Comparison of ENCODE assay signal across 19 mouse cellular contexts in genomic region chr4:56855935-56856334, GRCm38 (mm10). TPM values are rescaled to one million over a fixed set of nuclear protein-coding genes. Genes with fewer than 3 reads are reported as not detected.
DNase-seq lines count a peak whose midpoint lies in the region; ATAC-seq and TF ChIP-seq lines count a peak whose summit lies in the region.
"Had no signal": no experiment of that assay in that cellular context is flagged by ENCODE, and none has a peak within 500 bp of the region (broad histone marks: within the 10 kb centered on the region; RNA-seq: fewer than 3 reads in every experiment).

No protein-coding gene starts in this region.

- peak overlapping the region; percentile 24; the same call in 1 of the 2 replicates for H3K27ac ChIP-seq in gastrocnemius, adult 2 months
- H3K27ac ChIP-seq in neural tube, embryonic 13.5 days (replicated peaks), result no peak overlapping the region
- H3K27ac ChIP-seq in neural tube, embryonic 14.5 days (ENCODE audit: low read depth, low read length), result no peak overlapping the region
- H3K27ac ChIP-seq: embryonic facial prominence, embryonic 12.5 days; forebrain, embryonic 13.5 days; heart, embryonic 15.5 days; hindbrain, postnatal 0 days had no signal

- no peak overlapping the region for H3K4me3 ChIP-seq in gastrocnemius, adult 2 months
- H3K4me3 ChIP-seq in neural tube, embryonic 13.5 days, result no peak overlapping the region
- H3K4me3 ChIP-seq in neural tube, embryonic 14.5 days (ENCODE audit: low read depth, low read length), result no peak overlapping the region
- H3K4me3 ChIP-seq: embryonic facial prominence, embryonic 12.5 days; forebrain, embryonic 13.5 days; heart, embryonic 15.5 days had no signal

- no peak for DNase-seq in gastrocnemius, adult 2 months
- no peak for DNase-seq in gastrocnemius, postnatal 14 days
- no peak for DNase-seq in neural tube, embryonic 10.5 days (ENCODE audit: extremely low spot score, low spot score)
- no peak for DNase-seq in heart, adult 9 months (ENCODE audit: low spot score in 2 of 2)
- DNase-seq: adrenal gland, postnatal 10 days; cerebellum, adult 11 months; cerebellum, adult 8-10 months; cerebellum, postnatal 14 days; embryo, embryonic 11 days; heart, adult 18-20 months; heart, postnatal 14 days had no signal

- H3K27me3 ChIP-seq in neural tube, embryonic 13.5 days, result no peaks in the 10 kb centered on the region
- H3K27me3 ChIP-seq in neural tube, embryonic 14.5 days (ENCODE audit: control insufficient read depth, insufficient read depth, low read length), result no peaks in the 10 kb centered on the region
- H3K27me3 ChIP-seq: CH12.LX; embryonic facial prominence, embryonic 12.5 days; forebrain, embryonic 13.5 days; heart, embryonic 15.5 days had no signal

- no peak for TF ChIP-seq CTCF in gastrocnemius, adult 2 months (IDR thresholded peaks at IDR 0.05)

- ATAC-seq in neural tube, embryonic 13.5 days (ENCODE audit: low read depth), result peak; percentile 37; the same call in 1 of the 2 replicates
- ATAC-seq in neural tube, embryonic 14.5 days (ENCODE audit: low read depth), result peak; percentile 58; the same call in 1 of the 2 replicates
- ATAC-seq: forebrain, embryonic 13.5 days; hindbrain, postnatal 0 days had no signal

- no peak overlapping the region for H3K4me2 ChIP-seq in neural tube, embryonic 13.5 days
- no peak overlapping the region for H3K4me2 ChIP-seq in neural tube, embryonic 14.5 days (ENCODE audit: low read depth, low read length)
- H3K4me2 ChIP-seq: embryonic facial prominence, embryonic 12.5 days; forebrain, embryonic 13.5 days; heart, embryonic 11.5 days; heart, embryonic 15.5 days had no signal

- 86% methylated on average over 5 of the region's 5 CpGs for WGBS in neural tube, embryonic 13.5 days
- 88% methylated on average over 5 of the region's 5 CpGs for WGBS in neural tube, embryonic 14.5 days

- no peak overlapping the region for H3K9ac ChIP-seq in neural tube, embryonic 13.5 days
- H3K9ac ChIP-seq in neural tube, embryonic 14.5 days (replicated peaks; ENCODE audit: low read depth, low read length), result no peak overlapping the region
- H3K9ac ChIP-seq: embryonic facial prominence, embryonic 12.5 days; forebrain, embryonic 13.5 days; heart, embryonic 15.5 days had no signal

- peaks cover 7% of the 10 kb centered on the region; the same call in 1 of the 2 replicates for H3K4me1 ChIP-seq in neural tube, embryonic 13.5 days (replicated peaks)
- H3K4me1 ChIP-seq in neural tube, embryonic 14.5 days (ENCODE audit: control insufficient read depth, insufficient read depth, low read length), result 0 out of 2 replicates have a peak, but pooled peaks cover 3% of the 10 kb centered on the region

- no peaks in the 10 kb centered on the region for H3K36me3 ChIP-seq in neural tube, embryonic 13.5 days
- H3K36me3 ChIP-seq in neural tube, embryonic 14.5 days (ENCODE audit: control insufficient read depth, insufficient read depth, low read length), result no peaks in the 10 kb centered on the region
- H3K36me3 ChIP-seq: embryonic facial prominence, embryonic 12.5 days; heart, embryonic 15.5 days had no signal

- intact Hi-C loops in gastrocnemius, adult 2 months (cut with DNase I), result no loop called here
- intact Hi-C loops in gastrocnemius, postnatal 14 days (cut with DNase I; ENCODE audit: low total_unique reads), result no loop called here

- no peaks in the 10 kb centered on the region for H3K9me3 ChIP-seq in neural tube, embryonic 13.5 days
- H3K9me3 ChIP-seq in neural tube, embryonic 14.5 days (ENCODE audit: control insufficient read depth, low read length), result no peaks in the 10 kb centered on the region
- H3K9me3 ChIP-seq: embryonic facial prominence, embryonic 12.5 days; forebrain, embryonic 13.5 days; heart, embryonic 15.5 days had no signal

RNA-seq across cellular contexts. Expression of gene Ctnnal1, which starts 9.1 kb away (rescaled TPM):
- 10 to 100 TPM in 1 of 2 experiments, 1 to 10 TPM in 1; 9.0 to 12.6 TPM for total RNA-seq in gastrocnemius, adult 2 months (2021)
- 10 to 100 TPM; 10.5 to 12.5 TPM for total RNA-seq in gastrocnemius, postnatal 14 days (2021)
- polyA plus RNA-seq in neural tube, embryonic 13.5 days (2015; fragmentation: Nextera tagmentation; extraction: Ambion mirVana), result 25.1 and 25.5 TPM in 2 replicates
- polyA plus RNA-seq in neural tube, embryonic 14.5 days (2014; fragmentation: Nextera tagmentation; extraction: Ambion mirVana), result 14.4 and 22.8 TPM in 2 replicates

RNA-seq across cellular contexts. Expression of gene Fam206a, which starts 53.8 kb away (rescaled TPM):
- 1 to 10 TPM; 1.6 to 2.0 TPM for total RNA-seq in gastrocnemius, adult 2 months (2021)
- total RNA-seq in gastrocnemius, postnatal 14 days (2021), result 1 to 10 TPM; 2.3 to 2.4 TPM
- polyA plus RNA-seq in neural tube, embryonic 13.5 days (2015; fragmentation: Nextera tagmentation; extraction: Ambion mirVana), result 14.7 and 18.8 TPM in 2 replicates
- polyA plus RNA-seq in neural tube, embryonic 14.5 days (2014; fragmentation: Nextera tagmentation; extraction: Ambion mirVana), result 17.8 and 19.0 TPM in 2 replicates

RNA-seq across cellular contexts. Expression of gene Elp1, which starts 53.8 kb away (rescaled TPM):
- 10 to 100 TPM; 21.2 to 27.4 TPM for total RNA-seq in gastrocnemius, adult 2 months (2021)
- 10 to 100 TPM; 23.5 to 24.9 TPM for total RNA-seq in gastrocnemius, postnatal 14 days (2021)
- polyA plus RNA-seq in neural tube, embryonic 13.5 days (2015; fragmentation: Nextera tagmentation; extraction: Ambion mirVana), result 54.1 and 55.8 TPM in 2 replicates
- 76.9 and 94.1 TPM in 2 replicates for polyA plus RNA-seq in neural tube, embryonic 14.5 days (2014; fragmentation: Nextera tagmentation; extraction: Ambion mirVana)
